Mouse (Mus musculus) cortical plate, adult 2 months (tissue): ENCODE data around the gene Olfr420.

Experiments
- CTCF ChIP-seq: fragments of 200-500 bp; IDR thresholded peaks from 2 replicates; pipeline ENCODE4 v1.5.1; 2011; ENCODE audit warnings: mild to moderate bottlenecking, control low read depth, low read length; ENCODE audit not compliant: insufficient read depth; ENCODE audit errors: extremely low read depth
- POLR2A ChIP-seq: fragments of 200-500 bp; IDR thresholded peaks from 2 replicates; pipeline ENCODE4 v1.6.1; 2011; ENCODE audit warnings: mild to moderate bottlenecking, low read length, control low read depth; ENCODE audit not compliant: insufficient read depth; ENCODE audit errors: extremely low read depth

DNA sequence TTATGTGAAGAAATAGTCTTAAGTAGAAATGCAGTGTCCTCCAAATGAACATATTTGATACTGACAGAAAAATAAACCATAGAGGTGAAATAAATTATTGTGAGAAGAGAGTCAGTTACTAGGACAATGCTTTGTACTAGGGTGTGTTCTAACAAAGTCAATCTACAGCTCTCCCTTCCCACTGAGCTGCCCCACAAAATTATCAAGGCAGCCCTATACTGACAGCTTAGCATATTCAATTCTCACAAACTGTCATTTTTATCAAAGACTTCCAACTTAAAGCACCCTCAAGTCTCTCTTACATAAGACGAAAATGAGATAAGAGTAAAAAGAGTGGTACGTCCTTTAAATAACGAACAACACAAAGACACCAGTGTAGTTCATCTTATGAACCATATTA, 2.2 kb downstream of the Olfr420 start:
- TF ChIP-seq CTCF (no peak), POLR2A (no peak)
